Mouse (Mus musculus): Measurements from ENCODE around the gene Cpsf2.

Cpsf2 gene

DNA sequence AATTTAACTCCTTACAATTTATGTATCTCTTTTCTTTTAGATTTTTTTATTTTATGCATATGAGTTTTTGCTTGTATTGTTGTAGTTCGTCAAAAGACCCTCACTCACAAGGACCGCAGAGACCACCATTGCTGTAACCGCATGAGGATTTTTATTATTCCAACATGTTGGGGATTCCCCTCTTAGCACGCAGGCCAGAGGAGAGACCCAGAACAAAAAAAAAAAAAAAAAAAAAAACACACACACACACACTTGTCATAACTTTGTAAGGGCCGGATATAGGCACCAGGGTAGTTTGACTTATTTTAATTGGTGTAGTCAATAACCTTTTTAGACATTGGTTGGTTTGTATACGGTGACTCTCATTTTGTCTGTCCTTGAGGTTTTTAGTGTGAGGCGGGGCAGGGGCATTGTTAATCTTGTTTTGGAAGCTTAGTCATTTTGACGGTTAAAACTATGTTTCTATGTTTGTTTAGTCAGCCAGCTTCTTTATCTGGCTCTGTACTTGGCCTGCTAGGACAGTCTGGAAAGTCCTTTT is 3.5 kb downstream of the Cpsf2 start:
- peak; percentile 52 to 79 for DNase-seq (ENCODE audit: inconsistent age in 2 of 2, low spot score in 1 of 2)

GRCm38 (mm10) chr12:101980266-101980665 is 4.5 kb downstream of the Cpsf2 start:
- DNase-seq (ENCODE audit: inconsistent age in 2 of 2, low spot score in 1 of 2), result no peak

DNA sequence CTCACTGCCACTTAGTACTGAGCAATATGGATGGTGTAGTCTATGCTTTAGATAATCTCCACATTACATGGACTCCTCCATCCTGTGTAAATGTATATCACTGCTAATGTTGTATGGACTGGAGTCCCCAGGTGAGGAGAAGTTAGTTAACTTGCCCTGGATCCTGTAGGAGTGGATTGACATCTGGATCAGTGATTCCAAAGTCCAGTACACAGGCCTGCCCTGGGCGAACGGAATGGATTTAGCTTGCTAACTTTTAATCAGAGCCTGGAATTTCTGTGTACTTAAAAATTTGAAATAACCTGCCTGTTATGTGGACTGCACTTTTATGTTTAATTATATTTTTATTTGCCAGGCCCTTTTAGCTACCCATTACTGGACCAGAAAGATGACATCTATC is 5.8 kb downstream of the Cpsf2 start:
- DNase-seq (ENCODE audit: inconsistent age in 2 of 2, low spot score in 1 of 2), result no peak

DNA sequence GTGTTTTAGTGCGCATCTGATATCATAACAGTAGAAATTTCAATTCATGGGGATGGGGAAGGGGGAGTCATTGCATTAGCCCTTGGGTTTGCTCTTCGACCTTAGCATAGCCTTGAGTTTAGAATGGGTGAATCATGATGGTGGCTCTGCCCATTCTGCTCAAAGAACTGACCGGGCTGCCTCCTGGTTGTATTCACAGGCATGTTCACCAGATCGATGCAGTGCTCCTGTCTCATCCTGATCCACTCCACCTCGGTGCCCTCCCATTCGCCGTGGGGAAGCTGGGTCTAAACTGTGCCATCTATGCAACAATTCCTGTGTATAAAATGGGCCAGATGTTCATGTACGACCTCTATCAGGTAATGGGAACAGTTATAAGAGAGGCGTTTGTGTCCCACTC is 7.2 kb downstream of the Cpsf2 start:
- peak; percentile 26 to 68 for DNase-seq (ENCODE audit: inconsistent age in 2 of 2, low spot score in 1 of 2)

DNA sequence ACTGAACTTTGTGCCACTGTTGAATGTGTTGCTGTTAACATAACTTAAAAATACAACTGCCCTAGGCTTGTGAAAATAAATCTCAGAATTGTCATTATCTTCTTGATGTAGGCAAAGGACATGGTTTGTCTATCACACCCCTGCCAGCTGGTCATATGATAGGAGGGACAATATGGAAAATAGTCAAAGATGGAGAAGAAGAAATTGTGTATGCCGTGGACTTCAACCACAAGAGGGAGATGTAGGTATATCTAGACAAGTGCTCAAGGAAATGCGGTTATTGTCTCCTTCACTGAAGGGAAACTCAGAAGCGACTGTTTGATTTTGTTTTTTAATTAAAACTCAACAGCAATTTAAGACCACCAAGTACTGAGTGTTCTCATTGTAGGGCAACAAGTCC is 9.3 kb downstream of the Cpsf2 start:
- no peak for DNase-seq (ENCODE audit: inconsistent age in 2 of 2, low spot score in 1 of 2)

DNA sequence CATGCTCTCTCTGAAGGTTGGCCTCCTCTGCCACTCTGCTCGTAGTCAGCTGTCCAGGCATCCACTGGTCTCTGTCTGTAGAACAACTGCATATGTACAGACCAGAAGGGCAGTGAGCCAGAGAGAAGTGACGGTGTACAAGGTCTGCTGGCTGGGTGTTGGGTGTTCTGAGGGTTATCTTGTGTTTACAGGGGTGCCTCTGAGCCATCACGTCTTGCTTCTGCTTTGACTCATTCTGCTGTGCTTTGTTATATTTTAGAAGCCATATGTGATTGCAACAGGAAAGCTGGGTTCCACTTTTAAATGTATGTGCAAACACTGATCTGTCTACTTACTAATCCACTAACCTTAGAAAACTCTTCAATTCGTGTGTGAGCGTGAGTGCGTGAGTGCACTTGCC is 11.9 kb downstream of the Cpsf2 start:
- no peak for DNase-seq (ENCODE audit: inconsistent age in 2 of 2, low spot score in 1 of 2)

DNA sequence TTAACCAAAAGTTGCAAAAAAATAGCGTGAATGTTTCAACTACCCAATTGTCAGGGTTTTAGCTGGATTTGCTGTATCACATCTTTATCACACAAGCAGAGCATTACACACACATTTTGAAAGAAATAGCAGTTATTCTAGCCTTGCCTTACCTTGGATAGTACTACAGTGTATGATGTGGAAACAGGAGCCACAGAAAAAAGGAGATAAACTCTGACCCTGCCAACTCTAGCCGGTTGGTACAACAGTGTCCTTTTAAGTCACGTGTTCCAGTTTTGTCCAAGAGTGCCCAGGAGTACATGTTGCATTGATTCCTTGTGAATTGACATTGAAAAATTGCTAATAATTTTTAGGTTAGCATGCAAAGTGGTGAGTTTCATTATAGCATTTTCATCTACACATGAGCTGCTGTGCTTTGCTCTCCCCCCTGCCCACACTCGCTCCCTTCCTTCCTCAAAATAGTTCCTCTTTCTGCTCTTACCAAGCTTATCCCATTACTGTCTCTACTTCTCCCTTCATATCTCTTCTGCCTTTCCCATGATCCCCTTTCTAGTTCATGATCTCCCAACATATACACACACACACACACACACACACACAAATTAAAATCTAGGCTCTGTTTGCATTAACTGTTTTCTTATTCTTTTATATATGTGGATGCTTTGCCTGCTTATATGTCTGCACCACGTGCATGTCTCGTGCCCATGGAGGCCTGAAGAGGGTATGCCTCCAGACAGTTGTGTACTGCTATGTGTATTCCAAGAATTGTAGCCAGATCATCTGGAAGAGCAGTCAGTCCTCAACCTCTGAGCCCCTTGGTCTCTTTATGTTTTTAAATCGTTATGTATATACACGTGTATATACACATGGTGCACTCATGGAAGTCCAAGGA is 19.0 kb downstream of the Cpsf2 start:
- no peak for DNase-seq (ENCODE audit: inconsistent age in 2 of 2, low spot score in 1 of 2)

- DNase-seq (ENCODE audit: inconsistent age in 2 of 2, low spot score in 1 of 2), result no peak
Observed at GRCm38 (mm10) chr12:101998929-101999328, 23.1 kb downstream of the Cpsf2 start.

- no peak for DNase-seq (ENCODE audit: inconsistent age in 2 of 2, low spot score in 1 of 2)
Observed at GRCm38 (mm10) chr12:102000785-102001184, 25.0 kb downstream of the Cpsf2 start.

GRCm38 (mm10) chr12:102008111-102008977 is 32.6 kb downstream of the Cpsf2 start:
- no peak for DNase-seq (ENCODE audit: inconsistent age in 2 of 2, low spot score in 1 of 2)

DNA sequence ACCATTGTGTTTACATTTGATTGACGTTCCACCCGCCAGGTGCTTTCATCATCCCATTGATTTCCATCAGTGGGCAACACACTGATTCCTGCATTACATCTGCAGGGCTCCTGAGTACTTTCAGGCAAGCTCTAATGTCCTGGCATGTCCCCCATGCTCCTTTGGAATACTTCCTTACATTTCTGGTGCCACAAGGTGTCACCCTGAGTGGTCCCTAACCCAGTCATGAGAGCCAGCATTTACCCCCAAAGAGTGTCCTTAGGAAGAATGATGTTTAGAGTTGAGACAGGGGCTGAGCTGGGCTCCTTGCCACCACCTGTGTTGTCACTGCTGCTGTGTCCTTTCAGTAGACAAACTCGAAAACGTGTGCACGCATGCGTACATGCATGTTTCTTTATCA is 33.8 kb downstream of the Cpsf2 start:
- no peak for DNase-seq (ENCODE audit: inconsistent age in 2 of 2, low spot score in 1 of 2)

DNA sequence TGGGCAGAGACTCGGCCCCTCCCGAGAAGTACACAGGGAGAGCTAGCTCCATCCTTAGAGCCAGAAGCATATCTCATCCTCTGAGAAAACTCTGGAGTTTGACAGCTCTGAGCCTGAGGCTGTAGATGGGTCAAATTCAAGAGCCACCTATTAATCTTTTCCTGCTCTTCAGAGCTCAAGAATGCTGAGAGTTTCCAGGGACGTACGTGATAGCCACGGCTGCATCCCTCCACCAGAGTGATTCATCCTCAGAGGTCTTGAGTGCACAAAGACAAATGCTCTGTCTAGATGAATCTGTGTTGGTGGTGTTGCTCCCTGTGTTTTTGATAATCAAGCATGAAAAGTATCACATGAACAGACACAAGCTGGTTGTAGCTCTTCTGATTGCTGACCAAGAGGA is 38.6 kb downstream of the Cpsf2 start:
- DNase-seq (ENCODE audit: inconsistent age in 2 of 2, low spot score in 1 of 2), result no peak

GRCm38 (mm10) chr12:102015127-102015526 is 39.3 kb downstream of the Cpsf2 start:
- no peak for DNase-seq (ENCODE audit: inconsistent age in 2 of 2, low spot score in 1 of 2)

DNA sequence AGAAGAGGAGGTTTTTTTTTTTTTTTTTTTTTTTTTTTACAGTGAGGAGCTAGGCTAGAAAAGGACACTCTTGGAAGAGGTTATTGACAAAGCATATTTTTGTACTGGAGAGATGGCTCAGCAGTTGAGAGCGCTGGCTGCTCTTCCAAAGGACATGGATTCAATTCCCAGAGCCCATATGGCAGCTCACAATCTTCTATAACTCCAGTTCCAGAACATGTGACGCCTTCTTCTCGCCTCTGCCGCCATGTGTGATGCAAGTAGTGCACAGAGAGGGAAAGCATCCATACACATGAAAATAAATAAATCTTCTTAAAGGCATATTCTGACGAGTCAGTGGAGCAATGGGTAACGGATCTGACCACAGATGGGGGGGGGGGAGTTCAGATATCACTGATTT is 46.1 kb downstream of the Cpsf2 start:
- DNase-seq (ENCODE audit: inconsistent age in 2 of 2, low spot score in 1 of 2), result no peak

DNA sequence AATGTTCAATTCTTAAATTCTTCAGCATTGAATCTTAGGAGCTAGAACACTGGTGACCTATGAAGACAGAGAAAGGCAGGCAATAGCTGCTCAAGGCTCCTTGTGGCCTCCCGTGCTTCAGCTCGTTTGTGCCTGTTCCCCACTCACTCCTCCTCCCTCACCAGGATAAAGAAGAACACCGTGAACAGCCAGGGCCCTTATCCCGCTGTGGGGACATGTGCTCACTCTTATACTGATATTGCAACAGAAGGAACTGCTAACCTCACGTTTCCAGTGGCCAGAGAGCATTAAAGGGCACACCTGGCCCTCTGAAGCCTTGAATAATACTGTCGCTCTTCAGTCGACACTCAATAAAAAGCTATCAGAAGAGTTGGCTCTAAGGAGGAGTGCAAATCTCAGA is 53.4 kb downstream of the Cpsf2 start:
- no peak for DNase-seq (ENCODE audit: inconsistent age in 2 of 2, low spot score in 1 of 2)

DNA sequence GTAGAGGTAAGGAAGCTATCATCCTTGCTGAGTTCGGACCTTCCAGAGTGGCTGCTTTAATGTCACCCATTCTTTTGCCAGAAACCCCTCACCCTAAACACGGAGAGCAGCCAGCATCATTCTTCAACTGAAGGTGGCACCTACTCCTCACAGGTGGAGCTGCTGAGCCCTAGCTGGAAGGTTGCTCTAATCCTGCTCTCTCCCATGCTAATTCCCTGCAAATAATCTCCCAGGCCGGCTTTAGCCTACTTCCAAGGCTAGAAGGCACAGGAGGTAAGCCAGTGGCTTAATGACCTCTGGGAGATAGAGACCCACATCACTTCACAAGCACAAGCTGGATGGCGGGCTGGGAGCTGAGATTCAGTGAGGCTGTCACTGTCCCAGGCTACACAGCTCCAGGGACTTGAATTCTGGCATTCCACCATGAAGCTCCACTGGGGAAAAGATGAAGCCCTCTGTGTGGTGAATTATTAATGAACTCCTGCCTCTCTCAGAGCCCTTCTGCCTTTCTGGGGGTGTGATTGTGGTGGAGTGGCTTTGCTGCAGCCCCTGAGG is 54.2 kb downstream of the Cpsf2 start:
- DNase-seq (ENCODE audit: inconsistent age in 2 of 2, low spot score in 1 of 2), result no peak

DNA sequence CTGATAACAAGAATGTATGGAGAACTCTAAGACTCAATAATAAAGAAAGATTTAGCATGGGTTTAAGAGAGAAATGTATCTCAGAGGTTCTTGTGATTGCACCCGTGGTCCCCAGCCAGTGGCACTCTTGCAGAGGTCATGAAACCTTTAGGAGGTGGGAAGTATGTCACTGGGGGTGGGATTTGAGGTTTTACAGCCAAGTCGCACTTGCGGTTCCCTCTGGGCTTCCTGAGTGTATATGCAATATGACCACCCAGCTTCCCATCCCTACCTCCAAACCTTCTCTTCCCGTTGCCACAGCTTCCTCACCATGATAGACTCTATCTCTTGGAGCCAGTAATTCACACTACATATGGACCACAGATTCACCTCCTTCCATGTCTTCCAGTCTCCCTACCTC is 59.1 kb downstream of the Cpsf2 start:
- DNase-seq (ENCODE audit: inconsistent age in 2 of 2, low spot score in 1 of 2), result no peak

DNA sequence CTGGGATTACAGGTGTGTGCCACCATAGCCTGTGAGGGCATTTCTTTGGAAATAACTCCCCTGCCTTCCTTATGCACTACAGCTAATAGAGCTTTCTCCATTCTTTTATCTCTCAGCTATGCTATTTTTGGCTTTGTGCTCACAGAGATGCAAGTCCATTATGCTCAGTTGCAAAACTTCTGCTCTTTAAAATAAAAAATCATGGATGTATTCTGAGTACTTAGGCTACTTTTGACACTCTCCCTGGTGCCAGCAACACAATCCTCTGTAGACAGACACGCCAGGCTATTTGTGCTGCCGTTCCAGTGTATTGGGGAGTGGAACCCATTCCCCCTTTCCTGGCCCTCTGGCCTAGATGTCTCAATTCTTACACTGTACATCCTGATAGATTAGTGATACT is 64.1 kb downstream of the Cpsf2 start:
- DNase-seq (ENCODE audit: inconsistent age in 2 of 2, low spot score in 1 of 2), result no peak

DNA sequence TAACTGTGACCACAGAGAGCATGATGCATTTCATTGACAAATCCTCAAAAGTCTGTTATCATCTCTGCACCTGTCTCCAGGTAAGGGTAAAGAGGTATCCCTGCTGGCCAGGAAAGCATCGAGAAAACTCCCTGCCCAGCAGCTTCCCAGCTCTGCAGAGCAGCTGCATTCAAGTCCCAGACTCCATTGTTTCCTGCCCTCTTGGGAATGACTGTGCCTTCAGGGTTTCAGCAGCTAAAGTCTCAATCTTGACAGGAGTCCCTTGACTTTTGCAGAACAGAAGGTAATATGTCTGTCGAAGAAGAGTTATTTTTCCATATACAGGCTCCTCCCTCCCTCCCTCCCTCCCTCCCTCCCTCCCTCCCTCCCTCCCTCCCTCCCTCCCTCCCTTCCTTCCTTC is 65.9 kb downstream of the Cpsf2 start:
- DNase-seq (ENCODE audit: inconsistent age in 2 of 2, low spot score in 1 of 2), result no peak

GRCm38 (mm10) chr12:102042247-102042646 is 66.5 kb downstream of the Cpsf2 start:
- no peak for DNase-seq (ENCODE audit: inconsistent age in 2 of 2, low spot score in 1 of 2)

- DNase-seq (ENCODE audit: inconsistent age in 2 of 2, low spot score in 1 of 2), result peak in 1 of 2 experiments; percentile 51
Observed at GRCm38 (mm10) chr12:102043840-102044239, 68.1 kb downstream of the Cpsf2 start.

GRCm38 (mm10) chr12:102054155-102054554 is 78.4 kb downstream of the Cpsf2 start:
- no peak for DNase-seq (ENCODE audit: inconsistent age in 2 of 2, low spot score in 1 of 2)

Data from adrenal gland, adult (tissue).